Mouse (Mus musculus): ENCODE results near the gene Usp20. TPM values are rescaled to one million over a fixed set of nuclear protein-coding genes. Genes with fewer than 3 reads are reported as not detected.

The Usp20 gene
- polyA plus RNA-seq, 1 experiment = 40.0 TPM

- H3K27ac ChIP-seq (ENCODE audit: insufficient read depth, low read depth, low read length) = no peak overlapping the region
- no peaks in the 10 kb centered on the region; the same call in 1 of the 2 replicates for H3K36me3 ChIP-seq (ENCODE audit: control insufficient read depth, insufficient read depth, low read length)
- H3K27me3 ChIP-seq (replicated peaks; ENCODE audit: control insufficient read depth, insufficient read depth, low read length) = no peaks in the 10 kb centered on the region
- no peak for DNase-seq
- H3K4me1 ChIP-seq (ENCODE audit: control insufficient read depth, insufficient read depth, low read length) = peaks cover 11% of the 10 kb centered on the region; the same call in 1 of the 2 replicates
- TF ChIP-seq POLR2A (IDR thresholded peaks at IDR 0.05; ENCODE audit: low read depth, low read length) (no peak), CTCF (conservative IDR thresholded peaks at IDR 0.05; ENCODE audit: insufficient read depth, insufficient read length, low read depth, low read length) (no peak)
- H3K4me3 ChIP-seq (ENCODE audit: insufficient read depth, low read depth, low read length) = no peak overlapping the region
- 79% methylated on average over 11 of the region's 11 CpGs for WGBS
Measured at GRCm38 (mm10) chr2:30962570-30963254, 19.4 kb upstream of the Usp20 start.

- Histone ChIP-seq H3K27ac (ENCODE audit: insufficient read depth, low read depth, low read length) (no peak overlapping the region), H3K36me3 (ENCODE audit: control insufficient read depth, insufficient read depth, low read length) (no peaks in the 10 kb centered on the region), H3K4me3 (ENCODE audit: insufficient read depth, low read depth, low read length) (no peak overlapping the region), H3K4me1 (ENCODE audit: control insufficient read depth, insufficient read depth, low read length) (peaks cover 9% of the 10 kb centered on the region; the same call in 1 of the 2 replicates), H3K27me3 (replicated peaks; ENCODE audit: control insufficient read depth, insufficient read depth, low read length) (no peaks in the 10 kb centered on the region)
- TF ChIP-seq POLR2A (IDR thresholded peaks at IDR 0.05; ENCODE audit: low read depth, low read length) (no peak), CTCF (conservative IDR thresholded peaks at IDR 0.05; ENCODE audit: insufficient read depth, insufficient read length, low read depth, low read length) (no peak)
- 87% methylated on average over 8 of the region's 8 CpGs for WGBS
- DNase-seq = no peak
Measured at GRCm38 (mm10) chr2:30965627-30966026, 16.5 kb upstream of the Usp20 start.

- TF ChIP-seq CTCF (conservative IDR thresholded peaks at IDR 0.05; ENCODE audit: insufficient read depth, insufficient read length, low read depth, low read length) = no peak
- TF ChIP-seq POLR2A (IDR thresholded peaks at IDR 0.05; ENCODE audit: low read depth, low read length) = no peak
- H3K27ac ChIP-seq (ENCODE audit: insufficient read depth, low read depth, low read length) = no peak overlapping the region
- 4% methylated on average over 16 of the region's 16 CpGs for WGBS
- H3K27me3 ChIP-seq (replicated peaks; ENCODE audit: control insufficient read depth, insufficient read depth, low read length) = no peaks in the 10 kb centered on the region
- peaks cover 9% of the 10 kb centered on the region; the same call in 1 of the 2 replicates for H3K4me1 ChIP-seq (ENCODE audit: control insufficient read depth, insufficient read depth, low read length)
- DNase-seq = no peak
- no peaks in the 10 kb centered on the region for H3K36me3 ChIP-seq (ENCODE audit: control insufficient read depth, insufficient read depth, low read length)
- H3K4me3 ChIP-seq (ENCODE audit: insufficient read depth, low read depth, low read length) = peak overlapping the region; percentile 88
Measured at GRCm38 (mm10) chr2:30966826-30967225, 15.3 kb upstream of the Usp20 start.

- TF ChIP-seq POLR2A (IDR thresholded peaks at IDR 0.05; ENCODE audit: low read depth, low read length) = no peak
- TF ChIP-seq CTCF (conservative IDR thresholded peaks at IDR 0.05; ENCODE audit: insufficient read depth, insufficient read length, low read depth, low read length) = no peak
- Histone ChIP-seq H3K36me3 (ENCODE audit: control insufficient read depth, insufficient read depth, low read length) (no peaks in the 10 kb centered on the region), H3K4me3 (ENCODE audit: insufficient read depth, low read depth, low read length) (peak within 1 kb of the TSS; percentile 88), H3K4me1 (ENCODE audit: control insufficient read depth, insufficient read depth, low read length) (peaks cover 9% of the 10 kb centered on the region; the same call in 1 of the 2 replicates), H3K27me3 (replicated peaks; ENCODE audit: control insufficient read depth, insufficient read depth, low read length) (no peaks in the 10 kb centered on the region), H3K27ac (ENCODE audit: insufficient read depth, low read depth, low read length) (peak within 1 kb of the TSS; percentile 65)
- DNase-seq = peak; percentile 93
- WGBS = 2% methylated on average over 59 of the region's 59 CpGs
Measured at GRCm38 (mm10) chr2:30967352-30968327, 14.4 kb upstream of the Usp20 start, which contains the start of gene Tor1a. Tor1a (minus strand) TSS chr2:30967933.

GRCm38 (mm10) chr2:30983024-30983423, 945 bp downstream of the Usp20 start:
- Histone ChIP-seq H3K4me3 (ENCODE audit: insufficient read depth, low read depth, low read length) (peak overlapping the region; percentile 77), H3K4me1 (ENCODE audit: control insufficient read depth, insufficient read depth, low read length) (peaks cover 9% of the 10 kb centered on the region), H3K36me3 (ENCODE audit: control insufficient read depth, insufficient read depth, low read length) (no peaks in the 10 kb centered on the region), H3K27ac (ENCODE audit: insufficient read depth, low read depth, low read length) (no peak overlapping the region; the same call in 1 of the 2 replicates), H3K27me3 (replicated peaks; ENCODE audit: control insufficient read depth, insufficient read depth, low read length) (no peaks in the 10 kb centered on the region)
- WGBS = 37% methylated on average over 7 of the region's 7 CpGs
- no peak for DNase-seq
- TF ChIP-seq POLR2A (IDR thresholded peaks at IDR 0.05; ENCODE audit: low read depth, low read length) (no peak), CTCF (conservative IDR thresholded peaks at IDR 0.05; ENCODE audit: insufficient read depth, insufficient read length, low read depth, low read length) (no peak)

GRCm38 (mm10) chr2:30985111-30986020, 3.3 kb downstream of the Usp20 start:
- no peaks in the 10 kb centered on the region for H3K27me3 ChIP-seq (replicated peaks; ENCODE audit: control insufficient read depth, insufficient read depth, low read length)
- TF ChIP-seq POLR2A (IDR thresholded peaks at IDR 0.05; ENCODE audit: low read depth, low read length) (no peak), CTCF (conservative IDR thresholded peaks at IDR 0.05; ENCODE audit: insufficient read depth, insufficient read length, low read depth, low read length) (no peak)
- H3K4me3 ChIP-seq (ENCODE audit: insufficient read depth, low read depth, low read length) = no peak overlapping the region
- 33% methylated on average over 17 of the region's 17 CpGs for WGBS
- peak; percentile 87 for DNase-seq
- 0 out of 2 replicates have a peak overlapping the region, but pooled peaks have one; percentile 37 for H3K27ac ChIP-seq (ENCODE audit: insufficient read depth, low read depth, low read length)
- peaks cover 9% of the 10 kb centered on the region for H3K4me1 ChIP-seq (ENCODE audit: control insufficient read depth, insufficient read depth, low read length)
- no peaks in the 10 kb centered on the region for H3K36me3 ChIP-seq (ENCODE audit: control insufficient read depth, insufficient read depth, low read length)

Data from kidney, adult 2 months (tissue).